Mouse (Mus musculus) olfactory bulb, adult 2 months (tissue): ENCODE measurements around the gene Pla2g12b.

Experiments used
- CTCF ChIP-seq: fragments of 200-500 bp; IDR thresholded peaks from 2 replicates; pipeline ENCODE4 v1.5.1; 2012; ENCODE audit warnings: low read depth, mild to moderate bottlenecking, low read length, moderate library complexity; ENCODE audit not compliant: insufficient read depth
- POLR2A ChIP-seq: fragments of 200-500 bp; IDR thresholded peaks from 2 replicates; pipeline ENCODE4 v1.6.1; 2012; ENCODE audit warnings: mild to moderate bottlenecking, low read depth, low read length, moderate library complexity; ENCODE audit not compliant: insufficient read depth

- TF ChIP-seq CTCF (no peak), POLR2A (no peak)
Observed at GRCm38 (mm10) chr10:59470451-59470850, 67.0 kb downstream of the Pla2g12b start.
